Mouse (Mus musculus) layer of hippocampus, adult 11-12 months (tissue): ENCODE measurements around the gene Utrn.
A peak's percentile ranks its signal among the peaks of the same experiment; 100 is the strongest.

ENCODE experiments used
- DNase-seq: peaks from one replicate; pipeline ENCODE4 v3.0.0; 2022; ENCODE audit warnings: low spot score

Gene Utrn

GRCm38 (mm10) chr10:12591946-12592345 lies 277.2 kb downstream of the Utrn start:
- DNase-seq: no peak

GRCm38 (mm10) chr10:12588051-12588450 lies 281.1 kb downstream of the Utrn start:
- no peak for DNase-seq

- no peak for DNase-seq
Measured at GRCm38 (mm10) chr10:12587318-12587717, 281.8 kb downstream of the Utrn start.

GRCm38 (mm10) chr10:12586825-12587224 lies 282.3 kb downstream of the Utrn start:
- DNase-seq: no peak

GRCm38 (mm10) chr10:12586200-12586599 lies 283.0 kb downstream of the Utrn start:
- no peak for DNase-seq

GRCm38 (mm10) chr10:12583473-12583872 lies 285.7 kb downstream of the Utrn start:
- no peak for DNase-seq

- no peak for DNase-seq
Measured at GRCm38 (mm10) chr10:12579048-12579447, 290.1 kb downstream of the Utrn start.

GRCm38 (mm10) chr10:12575849-12576435 lies 293.2 kb downstream of the Utrn start:
- DNase-seq: no peak

GRCm38 (mm10) chr10:12574760-12575159 lies 294.4 kb downstream of the Utrn start:
- DNase-seq: peak; percentile 5

- no peak for DNase-seq
Measured at GRCm38 (mm10) chr10:12573601-12574000, 295.6 kb downstream of the Utrn start.

- DNase-seq: no peak
Measured at GRCm38 (mm10) chr10:12572759-12573158, 296.4 kb downstream of the Utrn start.

- no peak for DNase-seq
Measured at GRCm38 (mm10) chr10:12564425-12564824, 304.7 kb downstream of the Utrn start.

GRCm38 (mm10) chr10:12558810-12559209 lies 310.4 kb downstream of the Utrn start:
- DNase-seq: no peak

GRCm38 (mm10) chr10:12554090-12554718 lies 315.0 kb downstream of the Utrn start:
- DNase-seq: no peak

- DNase-seq: no peak
Measured at GRCm38 (mm10) chr10:12552890-12553278, 316.3 kb downstream of the Utrn start.

- no peak for DNase-seq
Measured at GRCm38 (mm10) chr10:12552196-12552889, 316.8 kb downstream of the Utrn start.

- DNase-seq: no peak
Measured at GRCm38 (mm10) chr10:12551735-12552134, 317.4 kb downstream of the Utrn start.

GRCm38 (mm10) chr10:12549945-12550540 lies 319.1 kb downstream of the Utrn start:
- no peak for DNase-seq

GRCm38 (mm10) chr10:12549261-12549660 lies 319.9 kb downstream of the Utrn start:
- no peak for DNase-seq

- DNase-seq: peak; percentile 7
Measured at GRCm38 (mm10) chr10:12548616-12549084, 320.5 kb downstream of the Utrn start.

- DNase-seq: no peak
Measured at GRCm38 (mm10) chr10:12547037-12547625, 322.0 kb downstream of the Utrn start.

GRCm38 (mm10) chr10:12545440-12545839 lies 323.7 kb downstream of the Utrn start:
- no peak for DNase-seq
